Mouse (Mus musculus): Measurements from ENCODE around the gene Fas.

GRCm38 (mm10) chr19:34291956-34292355, 1.5 kb downstream of the Fas start:
- TF ChIP-seq CTCF (IDR thresholded peaks at IDR 0.05): no peak
- TF ChIP-seq POLR2A (IDR thresholded peaks at IDR 0.05; ENCODE audit: insufficient read depth, low read depth, low read length): no peak
